Mouse (Mus musculus) bone marrow, adult 2 months (tissue): ENCODE results near the gene Brd4.

Experiments
- CTCF ChIP-seq: fragments of 200-500 bp; IDR thresholded peaks from 2 replicates; pipeline ENCODE4 v1.5.1; 2011; ENCODE audit warnings: low read length, control low read depth; ENCODE audit not compliant: control insufficient read depth, insufficient read depth
- POLR2A ChIP-seq: fragments of 200-500 bp; IDR thresholded peaks from 2 replicates; pipeline ENCODE4 v1.6.1; 2011; ENCODE audit warnings: low read depth, mild to moderate bottlenecking, control low read depth, low read length, borderline replicate concordance; ENCODE audit not compliant: control insufficient read depth

- TF ChIP-seq CTCF (no peak), POLR2A (no peak)
Measured at GRCm38 (mm10) chr17:32256896-32257295, 27.6 kb downstream of the Brd4 start.
